Mouse (Mus musculus) spleen, adult 2 months (tissue): ENCODE measurements around the gene Atp8a2. TPM values are rescaled to one million over a fixed set of nuclear protein-coding genes. Genes with fewer than 3 reads are reported as not detected.
A peak's percentile ranks its signal among the peaks of the same experiment; 100 is the strongest.

Experiments used
- DNase-seq, 2 experiments: peaks; one replicate each; pipeline versions ENCODE4 v3.0.0 to v3.0.0-alpha.2; 2012 to 2021; ENCODE audit warnings: low spot score in 2 of 2, low read depth in 1 of 2
- H3K27ac ChIP-seq: fragments of 200-500 bp; 2 replicates; pipeline ENCODE4 v1.5.1; 2012; ENCODE audit warnings: low read length, inconsistent platforms; ENCODE audit not compliant: insufficient read depth
- H3K27me3 ChIP-seq: fragments of 200-500 bp; 2 replicates; pipeline ENCODE4 v1.6.1; 2012; ENCODE audit warnings: mild to moderate bottlenecking, moderate library complexity, low read length, inconsistent platforms; ENCODE audit not compliant: control insufficient read depth, insufficient read depth
- H3K36me3 ChIP-seq: fragments of 200-500 bp; 2 replicates; pipeline ENCODE4 v1.6.1; 2012; ENCODE audit warnings: mild to moderate bottlenecking, low read length, inconsistent platforms; ENCODE audit not compliant: control insufficient read depth, insufficient read depth
- H3K4me1 ChIP-seq: fragments of 200-500 bp; 2 replicates; pipeline ENCODE4 v1.6.1; 2011; ENCODE audit warnings: inconsistent platforms; ENCODE audit not compliant: control insufficient read depth, insufficient read depth, insufficient read length
- H3K4me3 ChIP-seq: fragments of 200-500 bp; 2 replicates; pipeline ENCODE4 v1.5.1; 2011; ENCODE audit warnings: mild to moderate bottlenecking, inconsistent platforms; ENCODE audit not compliant: insufficient read depth, insufficient read length; ENCODE audit errors: extremely low read depth
- CTCF ChIP-seq: fragments of 200-500 bp; IDR thresholded peaks from 2 replicates; pipeline ENCODE4 v1.5.1; 2011; ENCODE audit warnings: mild to moderate bottlenecking, inconsistent platforms; ENCODE audit not compliant: insufficient read depth, insufficient read length, insufficient replicate concordance; ENCODE audit errors: extremely low read depth
- POLR2A ChIP-seq: fragments of 200-500 bp; IDR thresholded peaks from 2 replicates; pipeline ENCODE4 v1.6.1; 2011; ENCODE audit warnings: low read depth, low read length, inconsistent platforms
- WGBS: fragments of 180-500 bp; shearing (Covaris S2); methylation state at CpG from one replicate; pipeline ENCODE4 v1.1.7; 2018; 5-methylcytosine and 5-hydroxymethylcytosine counted together
- polyA plus RNA-seq: library from polyadenylated mRNA; depleted of rRNA; stranded (reverse); fragments of >200 nt; gene quantifications from 2 replicates; pipeline ENCODE4 v1.2.3, GENCODE M21; 2012

Atp8a2 gene
- polyA plus RNA-seq, 1 experiment: 0.32 TPM

- Histone ChIP-seq H3K27ac (no peak overlapping the region), H3K36me3 (no peaks in the 10 kb centered on the region), H3K27me3 (no peaks in the 10 kb centered on the region), H3K4me1 (no peaks in the 10 kb centered on the region), H3K4me3 (no peak overlapping the region)
- DNase-seq: no peak
- no peak for TF ChIP-seq POLR2A
- TF ChIP-seq CTCF: no peak
- 81% methylated on average over 4 of the region's 4 CpGs for WGBS
These were observed 141.7 kb downstream of the Atp8a2 start for GRCm38 (mm10) chr14:60055231-60055630.

- no peak for TF ChIP-seq POLR2A
- no peak for TF ChIP-seq CTCF
- no peak for DNase-seq
- Histone ChIP-seq H3K27me3 (no peaks in the 10 kb centered on the region), H3K36me3 (no peaks in the 10 kb centered on the region), H3K4me3 (no peak overlapping the region), H3K27ac (no peak overlapping the region), H3K4me1 (no peaks in the 10 kb centered on the region)
- 83% methylated on average over 2 of the region's 2 CpGs for WGBS
These were observed 166.3 kb downstream of the Atp8a2 start for GRCm38 (mm10) chr14:60030666-60031065.

DNA sequence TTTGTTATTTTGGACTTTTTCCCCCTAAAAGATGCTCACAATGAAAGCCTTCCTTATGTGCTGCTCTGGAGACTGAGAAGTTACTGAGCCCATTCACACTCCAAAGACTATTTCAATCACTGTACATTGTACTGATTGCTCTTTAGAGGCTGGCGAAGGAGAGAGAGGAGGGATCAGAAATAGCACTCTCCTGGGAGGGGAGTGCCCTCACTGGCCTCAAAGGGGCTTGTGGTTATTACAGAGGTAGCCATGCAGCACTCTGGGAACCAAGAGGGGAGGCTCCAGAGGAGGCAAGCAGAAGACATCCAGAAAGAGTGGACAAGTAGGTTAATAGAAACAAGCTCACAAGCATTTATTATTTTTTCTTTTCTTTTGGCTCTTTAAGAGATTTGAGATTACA, 169.8 kb downstream of the Atp8a2 start:
- no peak for TF ChIP-seq POLR2A
- no peak for TF ChIP-seq CTCF
- H3K4me3 ChIP-seq: no peak overlapping the region
- DNase-seq: no peak
- H3K4me1 ChIP-seq: no peaks in the 10 kb centered on the region
- no peaks in the 10 kb centered on the region for H3K27me3 ChIP-seq
- H3K27ac ChIP-seq: no peak overlapping the region
- H3K36me3 ChIP-seq: no peaks in the 10 kb centered on the region
- 42% methylated on average over 1 of the region's 1 CpGs for whole genome bisulfite sequencing

- no peaks in the 10 kb centered on the region for H3K36me3 ChIP-seq
- 77% methylated on average over 8 of the region's 8 CpGs for WGBS
- H3K27ac ChIP-seq: no peak overlapping the region
- H3K4me1 ChIP-seq: no peaks in the 10 kb centered on the region
- H3K27me3 ChIP-seq: no peaks in the 10 kb centered on the region
- no peak for DNase-seq
- no peak overlapping the region for H3K4me3 ChIP-seq
- TF ChIP-seq POLR2A (no peak), CTCF (no peak)
These were observed 170.3 kb downstream of the Atp8a2 start for GRCm38 (mm10) chr14:60026647-60027046.

DNA sequence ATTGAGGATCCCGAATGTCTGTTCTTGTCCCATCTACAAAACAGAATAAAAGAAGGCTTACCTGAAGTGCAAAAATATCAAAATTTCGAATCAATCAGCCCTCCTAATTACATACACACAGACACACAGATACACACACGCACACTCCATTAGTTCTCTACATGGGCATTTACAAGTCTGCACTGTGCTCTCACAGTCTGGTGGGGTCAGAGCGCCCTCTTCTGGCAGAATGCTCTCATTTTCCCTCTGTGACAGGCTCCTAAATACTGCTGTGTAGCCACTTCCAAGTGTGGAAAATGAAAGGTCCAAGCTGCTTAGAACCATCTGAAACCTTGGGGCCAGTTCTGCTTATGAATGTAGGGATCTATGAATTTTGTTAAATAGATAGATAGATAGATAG, 181.1 kb downstream of the Atp8a2 start:
- H3K4me1 ChIP-seq: no peaks in the 10 kb centered on the region
- DNase-seq: peak; percentile 34 to 56
- 30% methylated on average over 4 of the region's 4 CpGs for WGBS
- TF ChIP-seq CTCF (peak; percentile 76; the same call in 1 of the 2 replicates), POLR2A (no peak)
- no peaks in the 10 kb centered on the region for H3K27me3 ChIP-seq
- no peak overlapping the region for H3K27ac ChIP-seq
- no peaks in the 10 kb centered on the region for H3K36me3 ChIP-seq
- no peak overlapping the region for H3K4me3 ChIP-seq

- DNase-seq: no peak
- Histone ChIP-seq H3K4me3 (no peak overlapping the region), H3K27ac (no peak overlapping the region), H3K27me3 (no peaks in the 10 kb centered on the region), H3K36me3 (no peaks in the 10 kb centered on the region), H3K4me1 (no peaks in the 10 kb centered on the region)
- no peak for TF ChIP-seq POLR2A
- TF ChIP-seq CTCF: no peak
- WGBS: 75% methylated on average over 1 of the region's 1 CpGs
These were observed 195.2 kb downstream of the Atp8a2 start for GRCm38 (mm10) chr14:60001801-60002200.

DNA sequence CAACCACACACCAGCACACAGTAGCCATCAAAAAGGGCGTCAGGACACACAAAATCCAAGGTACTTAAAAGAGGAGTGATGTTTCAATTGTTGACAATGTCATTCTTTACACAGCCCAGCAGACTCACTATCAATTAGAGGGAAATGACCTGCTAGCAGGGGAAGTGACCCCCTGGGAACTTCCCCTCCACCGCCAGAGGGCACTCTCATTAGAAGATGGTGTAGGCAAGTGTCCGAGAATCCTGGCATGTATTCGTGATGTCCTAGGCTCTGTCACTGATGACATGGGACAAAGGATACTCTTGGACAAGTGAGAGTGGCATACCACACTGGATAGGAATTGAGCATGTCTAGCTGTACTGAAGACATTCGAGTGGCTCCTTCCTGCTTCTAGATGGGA, 208.1 kb downstream of the Atp8a2 start:
- no peaks in the 10 kb centered on the region for H3K36me3 ChIP-seq
- 78% methylated on average over 5 of the region's 5 CpGs for WGBS
- no peak overlapping the region for H3K4me3 ChIP-seq
- no peaks in the 10 kb centered on the region for H3K27me3 ChIP-seq
- TF ChIP-seq POLR2A (no peak), CTCF (no peak)
- no peaks in the 10 kb centered on the region; the same call in 1 of the 2 replicates for H3K4me1 ChIP-seq
- DNase-seq: no peak
- H3K27ac ChIP-seq: no peak overlapping the region
